Mouse (Mus musculus) liver, adult 2 months (tissue): ENCODE results near the gene Art2b.

Experiments used
- CTCF ChIP-seq: fragments of 200-500 bp; IDR thresholded peaks from 2 replicates; pipeline ENCODE4 v1.5.1; 2011; ENCODE audit warnings: low read depth, low read length, control low read depth
- POLR2A ChIP-seq: fragments of 200-500 bp; IDR thresholded peaks from 2 replicates; pipeline ENCODE4 v1.6.1; 2011; ENCODE audit warnings: low read length, control low read depth; ENCODE audit not compliant: insufficient read depth; ENCODE audit errors: extremely low read depth

- TF ChIP-seq POLR2A (no peak), CTCF (no peak)
Measured at GRCm38 (mm10) chr7:101549266-101549665, 36.1 kb downstream of the Art2b start.
